Mouse (Mus musculus) spleen, adult 18-20 months (tissue): ENCODE data around the gene 5330417C22Rik.

ENCODE experiments used
- DNase-seq, 2 experiments: peaks; one replicate each; pipeline ENCODE4 v3.0.0; 2022; ENCODE audit warnings: mixed read lengths in 2 of 2

The 5330417C22Rik gene

GRCm38 (mm10) chr3:108411026-108411753 lies 125.1 kb downstream of the 5330417C22Rik start:
- no peak for DNase-seq

- no peak for DNase-seq
Observed at GRCm38 (mm10) chr3:108410359-108410714, 126.0 kb downstream of the 5330417C22Rik start.

GRCm38 (mm10) chr3:108409656-108410358 lies 126.5 kb downstream of the 5330417C22Rik start:
- DNase-seq = no peak

GRCm38 (mm10) chr3:108408517-108409008 lies 127.8 kb downstream of the 5330417C22Rik start:
- DNase-seq = no peak

- DNase-seq = no peak
Observed at GRCm38 (mm10) chr3:108406306-108406885, 129.9 kb downstream of the 5330417C22Rik start.
